Mouse (Mus musculus) neural tube, embryonic 12.5 days (tissue): Measurements from ENCODE around the gene Qrich2. TPM values are rescaled to one million over a fixed set of nuclear protein-coding genes. Genes with fewer than 3 reads are reported as not detected.

Source experiments
- ATAC-seq: fragments of 200-750 bp; cut with Nextera tagmentation; 2 replicates; pipeline ENCODE4 v1.8.0; 2017; ENCODE audit warnings: low read depth, mild to moderate bottlenecking, moderate TSS enrichment, moderate library complexity; ENCODE audit not compliant: low FRiP score
- H3K27ac ChIP-seq: fragments of 300-500 bp; sonication (generic); 2 replicates; pipeline ENCODE4 v1.5.1; 2016
- H3K27me3 ChIP-seq: fragments of 300-500 bp; sonication (generic); replicated peaks from 2 replicates; pipeline ENCODE4 v1.6.1; 2016; ENCODE audit warnings: mild to moderate bottlenecking
- H3K36me3 ChIP-seq: fragments of 300-500 bp; sonication (generic); 2 replicates; pipeline ENCODE4 v1.6.1; 2016; ENCODE audit warnings: mild to moderate bottlenecking
- H3K4me1 ChIP-seq: fragments of 300-500 bp; sonication (generic); 2 replicates; pipeline ENCODE4 v1.6.1; 2016
- H3K4me2 ChIP-seq: fragments of 300-500 bp; sonication (generic); replicated peaks from 2 replicates; pipeline ENCODE4 v1.6.1; 2016; ENCODE audit warnings: mild to moderate bottlenecking
- H3K4me3 ChIP-seq: fragments of 300-500 bp; sonication (generic); 2 replicates; pipeline ENCODE4 v1.5.1; 2016
- H3K9ac ChIP-seq: fragments of 300-500 bp; sonication (generic); 2 replicates; pipeline ENCODE4 v1.6.1; 2016; ENCODE audit warnings: mild to moderate bottlenecking
- H3K9me3 ChIP-seq: fragments of 300-500 bp; sonication (generic); 2 replicates; pipeline ENCODE4 v1.6.1; 2016; ENCODE audit warnings: mild to moderate bottlenecking
- WGBS: fragments of 180-500 bp; shearing (Covaris S2); methylation state at CpG from one replicate; pipeline ENCODE4 v1.1.7; 2016; 5-methylcytosine and 5-hydroxymethylcytosine counted together
- polyA plus RNA-seq: library from polyadenylated mRNA; unstranded; fragments of >200 nt; fragmentation: Nextera tagmentation; extraction: Ambion mirVana; gene quantifications from 2 replicates; pipeline ENCODE4 v1.2.1, GENCODE M21; 2016

Qrich2 gene
- not detected in 2 replicates for polyA plus RNA-seq

- Histone ChIP-seq H3K9ac (no peak within 1 kb of the TSS), H3K36me3 (peaks cover 15% of the 10 kb centered on the region), H3K4me2 (no peak within 1 kb of the TSS), H3K4me1 (peaks cover 3% of the 10 kb centered on the region; the same call in 1 of the 2 replicates), H3K4me3 (no peak within 1 kb of the TSS), H3K27me3 (no peaks in the 10 kb centered on the region), H3K27ac (no peak within 1 kb of the TSS), H3K9me3 (no peaks in the 10 kb centered on the region)
- ATAC-seq = no peak
- 64% methylated on average over 20 of the region's 20 CpGs for WGBS
Measured at GRCm38 (mm10) chr11:116466141-116466540, at the start of gene Qrich2. Gene Qrich2 (minus strand): TSS chr11:116466241.

- Histone ChIP-seq H3K27ac (no peak overlapping the region), H3K9ac (no peak overlapping the region)
Measured at GRCm38 (mm10) chr11:116515330-116516020, 49.4 kb upstream of the Qrich2 start.

GRCm38 (mm10) chr11:116513531-116514038 lies 47.5 kb upstream of the Qrich2 start:
- H3K4me1 ChIP-seq = peaks cover 7% of the 10 kb centered on the region; the same call in 1 of the 2 replicates
- H3K9me3 ChIP-seq = no peaks in the 10 kb centered on the region
- no peaks in the 10 kb centered on the region for H3K27me3 ChIP-seq
- ATAC-seq = no peak
- WGBS = 87% methylated on average over 4 of the region's 4 CpGs
- H3K36me3 ChIP-seq = no peaks in the 10 kb centered on the region
- no peak overlapping the region for H3K4me2 ChIP-seq
- no peak overlapping the region for H3K27ac ChIP-seq
- H3K4me3 ChIP-seq = no peak overlapping the region
- no peak overlapping the region for H3K9ac ChIP-seq

More at GRCm38 (mm10) chr11:116515330-116516020, 49.4 kb upstream of the Qrich2 start:
- Histone ChIP-seq H3K4me2 (peak overlapping the region; percentile 45), H3K27me3 (no peaks in the 10 kb centered on the region), H3K4me3 (peak overlapping the region; percentile 16; the same call in 1 of the 2 replicates), H3K4me1 (peaks cover 7% of the 10 kb centered on the region; the same call in 1 of the 2 replicates), H3K9me3 (no peaks in the 10 kb centered on the region), H3K36me3 (no peaks in the 10 kb centered on the region)
- ATAC-seq = no peak
- WGBS = 14% methylated on average over 24 of the region's 24 CpGs

- Histone ChIP-seq H3K27ac (no peak overlapping the region), H3K4me2 (no peak overlapping the region), H3K4me3 (no peak overlapping the region), H3K4me1 (peaks cover 7% of the 10 kb centered on the region; the same call in 1 of the 2 replicates), H3K9me3 (no peaks in the 10 kb centered on the region), H3K9ac (no peak overlapping the region), H3K27me3 (no peaks in the 10 kb centered on the region), H3K36me3 (no peaks in the 10 kb centered on the region)
- ATAC-seq = no peak
- WGBS = 88% methylated on average over 6 of the region's 6 CpGs
Measured at GRCm38 (mm10) chr11:116512987-116513386, 46.9 kb upstream of the Qrich2 start.

- no peaks in the 10 kb centered on the region for H3K27me3 ChIP-seq
- H3K4me3 ChIP-seq = no peak overlapping the region
- H3K27ac ChIP-seq = no peak overlapping the region
- H3K9me3 ChIP-seq = no peaks in the 10 kb centered on the region
- 92% methylated on average over 7 of the region's 7 CpGs for WGBS
- peaks cover 7% of the 10 kb centered on the region; the same call in 1 of the 2 replicates for H3K4me1 ChIP-seq
- H3K9ac ChIP-seq = no peak overlapping the region
- H3K36me3 ChIP-seq = no peaks in the 10 kb centered on the region
- no peak for ATAC-seq
- no peak overlapping the region for H3K4me2 ChIP-seq
Measured at GRCm38 (mm10) chr11:116512154-116512553, 46.1 kb upstream of the Qrich2 start.

- Histone ChIP-seq H3K27me3 (no peaks in the 10 kb centered on the region), H3K27ac (no peak overlapping the region), H3K36me3 (no peaks in the 10 kb centered on the region), H3K9ac (no peak overlapping the region), H3K4me2 (no peak overlapping the region), H3K4me3 (no peak overlapping the region), H3K9me3 (no peaks in the 10 kb centered on the region), H3K4me1 (peaks cover 7% of the 10 kb centered on the region; the same call in 1 of the 2 replicates)
- 71% methylated on average over 7 of the region's 7 CpGs for WGBS
- ATAC-seq = no peak
Measured at GRCm38 (mm10) chr11:116511301-116511868, 45.3 kb upstream of the Qrich2 start.

- Histone ChIP-seq H3K36me3 (no peaks in the 10 kb centered on the region), H3K4me3 (no peak overlapping the region), H3K27me3 (no peaks in the 10 kb centered on the region), H3K9me3 (no peaks in the 10 kb centered on the region), H3K4me2 (no peak overlapping the region), H3K4me1 (no peaks in the 10 kb centered on the region), H3K27ac (no peak overlapping the region), H3K9ac (no peak overlapping the region)
- ATAC-seq = no peak
- 52% methylated on average over 2 of the region's 2 CpGs for WGBS
Measured at GRCm38 (mm10) chr11:116508689-116509088, 42.6 kb upstream of the Qrich2 start.

GRCm38 (mm10) chr11:116506151-116506875 lies 40.3 kb upstream of the Qrich2 start:
- Histone ChIP-seq H3K9me3 (no peaks in the 10 kb centered on the region), H3K4me1 (no peaks in the 10 kb centered on the region), H3K27ac (no peak overlapping the region), H3K4me2 (no peak overlapping the region), H3K4me3 (no peak overlapping the region), H3K36me3 (no peaks in the 10 kb centered on the region), H3K27me3 (no peaks in the 10 kb centered on the region), H3K9ac (no peak overlapping the region)
- WGBS = 80% methylated on average over 17 of the region's 17 CpGs
- ATAC-seq = no peak

GRCm38 (mm10) chr11:116505573-116505972 lies 39.5 kb upstream of the Qrich2 start:
- H3K27me3 ChIP-seq = no peaks in the 10 kb centered on the region
- H3K9me3 ChIP-seq = no peaks in the 10 kb centered on the region
- H3K36me3 ChIP-seq = no peaks in the 10 kb centered on the region
- no peak for ATAC-seq
- WGBS = 77% methylated on average over 5 of the region's 5 CpGs
- no peak overlapping the region for H3K4me3 ChIP-seq
- H3K4me1 ChIP-seq = no peaks in the 10 kb centered on the region
- no peak overlapping the region for H3K9ac ChIP-seq
- H3K4me2 ChIP-seq = no peak overlapping the region
- no peak overlapping the region for H3K27ac ChIP-seq

- Histone ChIP-seq H3K9me3 (no peaks in the 10 kb centered on the region), H3K9ac (no peak overlapping the region), H3K4me3 (no peak overlapping the region), H3K4me2 (no peak overlapping the region), H3K36me3 (no peaks in the 10 kb centered on the region), H3K27me3 (no peaks in the 10 kb centered on the region), H3K27ac (no peak overlapping the region), H3K4me1 (no peaks in the 10 kb centered on the region)
- 90% methylated on average over 17 of the region's 17 CpGs for WGBS
- no peak for ATAC-seq
Measured at GRCm38 (mm10) chr11:116504516-116504915, 38.5 kb upstream of the Qrich2 start.

GRCm38 (mm10) chr11:116501005-116501746 lies 35.1 kb upstream of the Qrich2 start:
- Histone ChIP-seq H3K27me3 (no peaks in the 10 kb centered on the region), H3K27ac (peak overlapping the region; percentile 11; the same call in 1 of the 2 replicates), H3K4me1 (peaks cover 4% of the 10 kb centered on the region; the same call in 1 of the 2 replicates), H3K9ac (no peak overlapping the region), H3K9me3 (no peaks in the 10 kb centered on the region), H3K4me2 (no peak overlapping the region), H3K4me3 (no peak overlapping the region), H3K36me3 (no peaks in the 10 kb centered on the region)
- 31% methylated on average over 7 of the region's 7 CpGs for WGBS
- no peak for ATAC-seq
